Mouse (Mus musculus): Measurements from ENCODE around the gene Cfap74. TPM values are rescaled to one million over a fixed set of nuclear protein-coding genes. Genes with fewer than 3 reads are reported as not detected.
"Not testable (repeated sequence)": the region's sequence is repeated elsewhere in the genome, so short reads cannot be mapped to it uniquely, and the experiment has no call there.

The Cfap74 gene
- total RNA-seq, 2 experiments from 2014 or later = 12.7 to 13.7 TPM

- DNase-seq (ENCODE audit: low spot score in 2 of 2) = no peak
- intact Hi-C loops (cut with DNase I) = loop anchor here (5.0 kb wide), 1 partner anchor 91 kb away; no protein-coding TSS in a partner anchor
Measured at GRCm38 (mm10) chr4:155398222-155398540, 10.8 kb upstream of the Cfap74 start.

- DNase-seq (ENCODE audit: low spot score in 2 of 2) = no peak
- intact Hi-C loops (cut with DNase I) = no loop called here
Measured at GRCm38 (mm10) chr4:155401121-155401520, 7.9 kb upstream of the Cfap74 start.

- DNase-seq (ENCODE audit: low spot score in 2 of 2) = peak in 1 of 2 experiments; percentile 62
- intact Hi-C loops (cut with DNase I) = no loop called here
Measured at GRCm38 (mm10) chr4:155402489-155402888, 6.5 kb upstream of the Cfap74 start.

- no peak for DNase-seq (ENCODE audit: low spot score in 2 of 2)
Measured at GRCm38 (mm10) chr4:155408695-155409057, 314 bp upstream of the Cfap74 start.

GRCm38 (mm10) chr4:155412124-155412523 lies 3.1 kb downstream of the Cfap74 start:
- intact Hi-C loops (cut with DNase I) = no loop called here
- no peak for DNase-seq (ENCODE audit: low spot score in 2 of 2)

More at GRCm38 (mm10) chr4:155408695-155409057, 314 bp upstream of the Cfap74 start:
- intact Hi-C loops (cut with DNase I) = loop anchor here (2.0 kb wide), 1 partner anchor 40 kb away; no protein-coding TSS in a partner anchor

GRCm38 (mm10) chr4:155413641-155414335 lies 4.8 kb downstream of the Cfap74 start:
- intact Hi-C loops (cut with DNase I) = no loop called here
- no peak for DNase-seq (ENCODE audit: low spot score in 2 of 2)

GRCm38 (mm10) chr4:155414656-155415235 lies 5.8 kb downstream of the Cfap74 start:
- no peak for DNase-seq (ENCODE audit: low spot score in 2 of 2)
- intact Hi-C loops (cut with DNase I) = no loop called here

GRCm38 (mm10) chr4:155420137-155420536 lies 11.1 kb downstream of the Cfap74 start:
- intact Hi-C loops (cut with DNase I) = no loop called here
- DNase-seq (ENCODE audit: low spot score in 2 of 2) = no peak

GRCm38 (mm10) chr4:155421412-155422370 lies 12.7 kb downstream of the Cfap74 start:
- intact Hi-C loops (cut with DNase I); DNase-seq (ENCODE audit: low spot score in 2 of 2): not testable (repeated sequence)

GRCm38 (mm10) chr4:155423988-155424387 lies 15.0 kb downstream of the Cfap74 start:
- intact Hi-C loops (cut with DNase I) = no loop called here
- no peak for DNase-seq (ENCODE audit: low spot score in 2 of 2)

- intact Hi-C loops (cut with DNase I) = no loop called here
- no peak for DNase-seq (ENCODE audit: low spot score in 2 of 2)
Measured at GRCm38 (mm10) chr4:155426272-155426671, 17.3 kb downstream of the Cfap74 start.

GRCm38 (mm10) chr4:155428442-155428841 lies 19.5 kb downstream of the Cfap74 start:
- no peak for DNase-seq (ENCODE audit: low spot score in 2 of 2)
- intact Hi-C loops (cut with DNase I) = no loop called here

GRCm38 (mm10) chr4:155429202-155429601 lies 20.2 kb downstream of the Cfap74 start:
- DNase-seq (ENCODE audit: low spot score in 2 of 2) = no peak
- intact Hi-C loops (cut with DNase I) = no loop called here

- intact Hi-C loops (cut with DNase I) = no loop called here
- DNase-seq (ENCODE audit: low spot score in 2 of 2) = peak in 1 of 2 experiments; percentile 63
Measured at GRCm38 (mm10) chr4:155432358-155432757, 23.4 kb downstream of the Cfap74 start.

- no peak for DNase-seq (ENCODE audit: low spot score in 2 of 2)
- intact Hi-C loops (cut with DNase I) = no loop called here
Measured at GRCm38 (mm10) chr4:155433993-155434392, 25.0 kb downstream of the Cfap74 start.

- no peak for DNase-seq (ENCODE audit: low spot score in 2 of 2)
- intact Hi-C loops (cut with DNase I) = no loop called here
Measured at GRCm38 (mm10) chr4:155442808-155443207, 33.8 kb downstream of the Cfap74 start.

GRCm38 (mm10) chr4:155451597-155451996 lies 42.6 kb downstream of the Cfap74 start:
- intact Hi-C loops (cut with DNase I) = no loop called here
- DNase-seq (ENCODE audit: low spot score in 2 of 2) = no peak

- DNase-seq (ENCODE audit: low spot score in 2 of 2) = no peak
Measured at GRCm38 (mm10) chr4:155458575-155458974, 49.6 kb downstream of the Cfap74 start.

GRCm38 (mm10) chr4:155463050-155463449 lies 54.1 kb downstream of the Cfap74 start:
- DNase-seq (ENCODE audit: low spot score in 2 of 2) = no peak
- intact Hi-C loops (cut with DNase I) = no loop called here

More at GRCm38 (mm10) chr4:155458575-155458974, 49.6 kb downstream of the Cfap74 start:
- intact Hi-C loops (cut with DNase I) = no loop called here

GRCm38 (mm10) chr4:155463611-155464010 lies 54.6 kb downstream of the Cfap74 start:
- intact Hi-C loops (cut with DNase I) = no loop called here
- DNase-seq (ENCODE audit: low spot score in 2 of 2) = no peak
